ENCODE assay signal across 8 mouse cellular contexts in genomic region chr6:41606214-41606613, GRCm38 (mm10). TPM values are rescaled to one million over a fixed set of nuclear protein-coding genes. Genes with fewer than 3 reads are reported as not detected.
DNase-seq lines count a peak whose midpoint lies in the region; ATAC-seq and TF ChIP-seq lines count a peak whose summit lies in the region.

No protein-coding gene starts in this region.

- H3K4me1 ChIP-seq in liver, adult 2 months (ENCODE audit: control insufficient read depth, insufficient read depth, low read length) = peaks cover 7% of the 10 kb centered on the region
- H3K4me1 ChIP-seq in heart, embryonic 11.5 days (ENCODE audit: control insufficient read depth, insufficient read depth, low read length) = no peaks in the 10 kb centered on the region
- H3K4me1 ChIP-seq in kidney, embryonic 16.5 days (ENCODE audit: insufficient read depth, low read length) = peaks cover 6% of the 10 kb centered on the region; the same call in 1 of the 2 replicates
- H3K4me1 ChIP-seq in olfactory bulb, adult 2 months (ENCODE audit: control insufficient read depth, insufficient read depth, low read length) = peaks cover 13% of the 10 kb centered on the region

- no peaks in the 10 kb centered on the region for H3K79me2 ChIP-seq in liver, adult 2 months (ENCODE audit: control insufficient read depth, insufficient read depth, low read length)

- H3K27ac ChIP-seq in liver, adult 2 months (replicated peaks; ENCODE audit: insufficient read depth, low read depth, low read length) = no peak overlapping the region
- no peak overlapping the region for H3K27ac ChIP-seq in heart, embryonic 11.5 days (ENCODE audit: low read depth, low read length)
- H3K27ac ChIP-seq in kidney, embryonic 16.5 days (ENCODE audit: low read length) = no peak overlapping the region
- no peak overlapping the region for H3K27ac ChIP-seq in olfactory bulb, adult 2 months (ENCODE audit: insufficient read depth, low read depth, low read length)

- TF ChIP-seq CTCF in liver, adult 2 months (IDR thresholded peaks at IDR 0.05; ENCODE audit: low read depth, low read length) = no peak
- TF ChIP-seq CTCF in olfactory bulb, adult 2 months (IDR thresholded peaks at IDR 0.05; ENCODE audit: insufficient read depth, low read depth, low read length) = no peak

- peak overlapping the region; percentile 89 for H3K4me2 ChIP-seq in heart, embryonic 11.5 days
- H3K4me2 ChIP-seq in kidney, embryonic 16.5 days (replicated peaks; ENCODE audit: low read depth, low read length) = peak overlapping the region; percentile 95

- no peak for TF ChIP-seq POLR2A in liver, adult 2 months (IDR thresholded peaks at IDR 0.05; ENCODE audit: extremely low read depth, insufficient read depth, low read length)
- no peak for TF ChIP-seq POLR2A in olfactory bulb, adult 2 months (IDR thresholded peaks at IDR 0.05; ENCODE audit: insufficient read depth, low read depth, low read length)

- no peak for ATAC-seq in heart, embryonic 11.5 days (replicated peaks; ENCODE audit: insufficient number of reproducible peaks, low FRiP score, low TSS enrichment)
- ATAC-seq in kidney, embryonic 16.5 days (ENCODE audit: low FRiP score, low TSS enrichment) = no peak

- H3K4me3 ChIP-seq in liver, adult 2 months (ENCODE audit: insufficient read depth, low read depth, low read length) = no peak overlapping the region
- peak overlapping the region; percentile 68 for H3K4me3 ChIP-seq in heart, embryonic 11.5 days (ENCODE audit: low read depth, low read length)
- peak overlapping the region; percentile 80 for H3K4me3 ChIP-seq in kidney, embryonic 16.5 days (ENCODE audit: low read length)
- H3K4me3 ChIP-seq in olfactory bulb, adult 2 months (ENCODE audit: insufficient read depth, low read depth, low read length) = peak overlapping the region; percentile 77

- H3K9me3 ChIP-seq in heart, embryonic 11.5 days (replicated peaks; ENCODE audit: control insufficient read depth, low read length) = no peaks in the 10 kb centered on the region
- no peaks in the 10 kb centered on the region for H3K9me3 ChIP-seq in kidney, embryonic 16.5 days (ENCODE audit: low read length)

- H3K27me3 ChIP-seq in liver, adult 2 months (ENCODE audit: control insufficient read depth, insufficient read depth, low read length) = no peaks in the 10 kb centered on the region
- peaks cover 12% of the 10 kb centered on the region for H3K27me3 ChIP-seq in heart, embryonic 11.5 days (ENCODE audit: control insufficient read depth, insufficient read depth, low read length)
- no peaks in the 10 kb centered on the region for H3K27me3 ChIP-seq in kidney, embryonic 16.5 days (ENCODE audit: insufficient read depth, low read length)

- no peaks in the 10 kb centered on the region for H3K36me3 ChIP-seq in liver, adult 2 months (ENCODE audit: control insufficient read depth, insufficient read depth, low read length)
- H3K36me3 ChIP-seq in heart, embryonic 11.5 days (ENCODE audit: control insufficient read depth, insufficient read depth, low read length) = no peaks in the 10 kb centered on the region
- no peaks in the 10 kb centered on the region for H3K36me3 ChIP-seq in kidney, embryonic 16.5 days (ENCODE audit: insufficient read depth, low read length)

- WGBS in liver, adult 2 months = 14% methylated on average over 4 of the region's 4 CpGs
- 12% methylated on average over 4 of the region's 4 CpGs for WGBS in heart, embryonic 11.5 days (ENCODE audit: insufficient replicate concordance)
- WGBS in kidney, embryonic 16.5 days = 9% methylated on average over 4 of the region's 4 CpGs
- WGBS in olfactory bulb, adult 2 months = 22% methylated on average over 4 of the region's 4 CpGs

- H3K9ac ChIP-seq in liver, adult 2 months (ENCODE audit: low read depth, low read length) = no peak overlapping the region
- H3K9ac ChIP-seq in heart, embryonic 11.5 days (ENCODE audit: low read depth, low read length) = peak overlapping the region; percentile 69
- peak overlapping the region; percentile 92 for H3K9ac ChIP-seq in kidney, embryonic 16.5 days (replicated peaks; ENCODE audit: low read length)

- peak; percentile 53 for DNase-seq in liver, adult 2 months (ENCODE audit: extremely low read depth, low read depth, low spot score)
- no peak for DNase-seq in liver
- peak; percentile 14 for DNase-seq in embryo, embryonic 10 days (ENCODE audit: low spot score)
- peak; percentile 83 to 88 for DNase-seq in lung, adult 18-20 months
- DNase-seq in spleen, postnatal 4 days (ENCODE audit: low spot score in 2 of 2) = no peak

RNA-seq across cellular contexts. Expression of gene Ephb6, which starts 0.9 kb away (rescaled TPM):
- 0.46 and 1.8 TPM in 2 replicates for total RNA-seq in liver, adult 2 months (2014; rRNA removed)
- polyA plus RNA-seq in liver, adult 2 months (2012; rRNA removed) = 0.88 and 1.3 TPM in 2 replicates
- 3.7 and 4.2 TPM in 2 replicates for polyA plus RNA-seq in heart, embryonic 11.5 days (2014; fragmentation: Nextera tagmentation; extraction: Ambion mirVana)
- 16.2 and 17.6 TPM in 2 replicates for polyA plus RNA-seq in kidney, embryonic 16.5 days (2015; fragmentation: Nextera tagmentation; extraction: Ambion mirVana)
- polyA plus RNA-seq in olfactory bulb, adult 2 months (2012; ENCODE audit: insufficient read depth, insufficient read length, low replicate concordance, missing spikeins) = not detected in 2 replicates

RNA-seq across cellular contexts. Expression of gene Trpv6, which starts 30.0 kb away (rescaled TPM):
- total RNA-seq in liver, adult 2 months (2014; rRNA removed) = not detected in 2 replicates
- polyA plus RNA-seq in liver, adult 2 months (2012; rRNA removed) = not detected in 2 replicates
- not detected in 2 replicates for polyA plus RNA-seq in heart, embryonic 11.5 days (2014; fragmentation: Nextera tagmentation; extraction: Ambion mirVana)
- polyA plus RNA-seq in kidney, embryonic 16.5 days (2015; fragmentation: Nextera tagmentation; extraction: Ambion mirVana) = 7.1 and 7.3 TPM in 2 replicates
- not detected in 2 replicates for polyA plus RNA-seq in olfactory bulb, adult 2 months (2012; ENCODE audit: insufficient read depth, insufficient read length, low replicate concordance, missing spikeins)

Comparison
In these comparisons a context has a peak if more than half of its experiments do, and no peak if none do; other contexts are left out.
1. DNase-seq: peak in liver, adult 2 months (single experiment), embryo, embryonic 10 days (single experiment) and lung, adult 18-20 months (2 of 2); none in liver (single experiment) and spleen, postnatal 4 days (0 of 2).